In genomic region chr4:59190650-59191424, GRCm38 (mm10) we compare ENCODE assay signal across 9 mouse cellular contexts. TPM values are rescaled to one million over a fixed set of nuclear protein-coding genes. Genes with fewer than 3 reads are reported as not detected.
A peak's percentile ranks its signal among the peaks of the same experiment; 100 is the strongest.
DNase-seq lines count a peak whose midpoint lies in the region; ATAC-seq and TF ChIP-seq lines count a peak whose summit lies in the region.
"Had no signal": no experiment of that assay in that cellular context is flagged by ENCODE, and none has a peak within 500 bp of the region (broad histone marks: within the 10 kb centered on the region; RNA-seq: fewer than 3 reads in every experiment).

No protein-coding gene starts in this region.

- no peaks in the 10 kb centered on the region for H3K9me3 ChIP-seq in megakaryocyte, embryonic 14.5 days
- no peaks in the 10 kb centered on the region for H3K9me3 ChIP-seq in forebrain, embryonic 10.5 days
- no peaks in the 10 kb centered on the region for H3K9me3 ChIP-seq in limb, embryonic 14.5 days (ENCODE audit: control insufficient read depth, low read length)
- no peaks in the 10 kb centered on the region for H3K9me3 ChIP-seq in stomach, embryonic 14.5 days (ENCODE audit: control insufficient read depth, low read depth, low read length)

- no peak for DNase-seq in forebrain, embryonic 10.5 days (ENCODE audit: extremely low spot score, low spot score)
- DNase-seq in limb, embryonic 14.5 days (ENCODE audit: low spot score) = no peak
- no peak for DNase-seq in layer of hippocampus, adult 9-10 months (ENCODE audit: low spot score)
- no peak for DNase-seq in spleen, postnatal 14 days (ENCODE audit: low spot score in 2 of 2)
- no peak for DNase-seq in frontal cortex, adult 2 months (ENCODE audit: extremely low spot score in 1 of 2, low spot score in 1 of 2)

- peak overlapping the region; percentile 99 for H3K4me3 ChIP-seq in megakaryocyte, embryonic 14.5 days (replicated peaks)
- peak overlapping the region; percentile 83 for H3K4me3 ChIP-seq in forebrain, embryonic 10.5 days
- peak overlapping the region; percentile 92 for H3K4me3 ChIP-seq in limb, embryonic 14.5 days (replicated peaks; ENCODE audit: low read length)
- H3K4me3 ChIP-seq in stomach, embryonic 14.5 days (ENCODE audit: low read depth, low read length) = peak overlapping the region; percentile 84

- no peaks in the 10 kb centered on the region for H3K27me3 ChIP-seq in megakaryocyte, embryonic 14.5 days (replicated peaks)
- H3K27me3 ChIP-seq in forebrain, embryonic 10.5 days (ENCODE audit: poor library complexity, severe bottlenecking) = no peaks in the 10 kb centered on the region
- no peaks in the 10 kb centered on the region for H3K27me3 ChIP-seq in limb, embryonic 14.5 days (ENCODE audit: control insufficient read depth, insufficient read depth, low read length)
- H3K27me3 ChIP-seq in stomach, embryonic 14.5 days (ENCODE audit: control insufficient read depth, insufficient read depth, low read length) = no peaks in the 10 kb centered on the region

- H3K4me2 ChIP-seq in limb, embryonic 14.5 days (replicated peaks; ENCODE audit: low read depth, low read length, severe bottlenecking) = peak overlapping the region; percentile 85
- peak overlapping the region; percentile 71 for H3K4me2 ChIP-seq in stomach, embryonic 14.5 days (replicated peaks; ENCODE audit: low read depth, low read length)

- 75% methylated on average over 7 of the region's 7 CpGs for WGBS in forebrain, embryonic 10.5 days
- 30% methylated on average over 7 of the region's 7 CpGs for WGBS in limb, embryonic 14.5 days
- WGBS in stomach, embryonic 14.5 days = 33% methylated on average over 7 of the region's 7 CpGs

- H3K4me1 ChIP-seq in megakaryocyte, embryonic 14.5 days = peaks cover 39% of the 10 kb centered on the region
- H3K4me1 ChIP-seq in forebrain, embryonic 10.5 days = peaks cover 18% of the 10 kb centered on the region
- H3K4me1 ChIP-seq in limb, embryonic 14.5 days (ENCODE audit: control insufficient read depth, insufficient read depth, low read length) = peaks cover 4% of the 10 kb centered on the region; the same call in 1 of the 2 replicates
- H3K4me1 ChIP-seq in stomach, embryonic 14.5 days (ENCODE audit: control insufficient read depth, insufficient read depth, low read length) = 0 out of 2 replicates have a peak, but pooled peaks cover 8% of the 10 kb centered on the region

- no peak for TF ChIP-seq POLR2A in limb, embryonic 14.5 days (IDR thresholded peaks at IDR 0.05; ENCODE audit: borderline replicate concordance, extremely low read depth, insufficient read depth, insufficient read length)

- H3K27ac ChIP-seq in forebrain, embryonic 10.5 days = no peak overlapping the region
- no peak overlapping the region for H3K27ac ChIP-seq in limb, embryonic 14.5 days (replicated peaks; ENCODE audit: low read depth, low read length)
- no peak overlapping the region for H3K27ac ChIP-seq in stomach, embryonic 14.5 days (ENCODE audit: low read length)

- no peaks in the 10 kb centered on the region for H3K36me3 ChIP-seq in megakaryocyte, embryonic 14.5 days (replicated peaks; ENCODE audit: low read length)
- H3K36me3 ChIP-seq in forebrain, embryonic 10.5 days (replicated peaks) = peaks cover 10% of the 10 kb centered on the region
- H3K36me3 ChIP-seq in limb, embryonic 14.5 days (ENCODE audit: control insufficient read depth, insufficient read depth, low read length) = no peaks in the 10 kb centered on the region
- H3K36me3 ChIP-seq in stomach, embryonic 14.5 days (ENCODE audit: control insufficient read depth, insufficient read depth, low read length) = no peaks in the 10 kb centered on the region

- ATAC-seq in megakaryocyte, adult 5-6 weeks (ENCODE audit: poor library complexity, severe bottlenecking) = no peak
- no peak for ATAC-seq in limb, embryonic 14.5 days (ENCODE audit: low FRiP score, low read depth)
- no peak for ATAC-seq in stomach, embryonic 14.5 days (ENCODE audit: insufficient number of reproducible peaks, insufficient read depth, low FRiP score, low read depth)

- no peak overlapping the region for H3K9ac ChIP-seq in limb, embryonic 14.5 days (ENCODE audit: low read depth, low read length, severe bottlenecking)
- H3K9ac ChIP-seq in stomach, embryonic 14.5 days (replicated peaks; ENCODE audit: low read depth, low read length) = no peak overlapping the region

RNA-seq across cellular contexts. Expression of gene Ugcg, which starts 1.8 kb away (rescaled TPM):
- 1.4 and 3.1 TPM in 2 replicates for polyA plus RNA-seq in megakaryocyte, embryonic 14.5 days (2012; ENCODE audit: insufficient read depth, low replicate concordance)
- total RNA-seq in megakaryocyte, adult 5-6 weeks (2015) = 47.6 and 53.4 TPM in 2 replicates
- 28.9 and 32.8 TPM in 2 replicates for total RNA-seq in megakaryocyte, adult 5-6 weeks (2017)
- polyA plus RNA-seq in forebrain, embryonic 10.5 days (2016; fragmentation: Nextera tagmentation; extraction: Ambion mirVana) = 11.7 and 12.0 TPM in 2 replicates
- 34.0 and 43.7 TPM in 2 replicates for polyA plus RNA-seq in limb, embryonic 14.5 days (2012; rRNA removed)
- polyA plus RNA-seq in limb, embryonic 14.5 days (2014; fragmentation: Nextera tagmentation; extraction: Ambion mirVana) = 13.9 and 15.3 TPM in 2 replicates
- polyA plus RNA-seq in stomach, embryonic 14.5 days (2014; fragmentation: Nextera tagmentation; extraction: Ambion mirVana) = 15.0 and 15.8 TPM in 2 replicates
- 63.7 TPM in 2 replicates for polyA plus RNA-seq in frontal cortex, adult 2 months (2012; rRNA removed)

RNA-seq across cellular contexts. Expression of gene AI481877, which starts 52.1 kb away (rescaled TPM):
- 0.35 TPM in 1 of 2 replicates, not detected in the other for polyA plus RNA-seq in megakaryocyte, embryonic 14.5 days (2012; ENCODE audit: insufficient read depth, low replicate concordance)
- total RNA-seq in megakaryocyte, adult 5-6 weeks (2015) = not detected in 2 replicates
- total RNA-seq in megakaryocyte, adult 5-6 weeks (2017) = not detected in 2 replicates
- polyA plus RNA-seq in forebrain, embryonic 10.5 days (2016; fragmentation: Nextera tagmentation; extraction: Ambion mirVana) = not detected in 2 replicates
- not detected in 2 replicates for polyA plus RNA-seq in limb, embryonic 14.5 days (2012; rRNA removed)
- polyA plus RNA-seq in limb, embryonic 14.5 days (2014; fragmentation: Nextera tagmentation; extraction: Ambion mirVana) = not detected in 2 replicates
- not detected in 2 replicates for polyA plus RNA-seq in stomach, embryonic 14.5 days (2014; fragmentation: Nextera tagmentation; extraction: Ambion mirVana)
- not detected in 2 replicates for polyA plus RNA-seq in frontal cortex, adult 2 months (2012; rRNA removed)
- polyA plus RNA-seq: brain, embryonic 14.5 days had no signal
